Mouse (Mus musculus) neutrophil, adult 5-6 weeks (primary cell): ENCODE results near the gene Camsap2. TPM values are rescaled to one million over a fixed set of nuclear protein-coding genes. Genes with fewer than 3 reads are reported as not detected.

Experiments
- ATAC-seq: fragments of 151-379, 151-347 bp; 2 replicates; pipeline ENCODE4 v1.8.0; 2017; ENCODE audit warnings: mild to moderate bottlenecking, moderate TSS enrichment; ENCODE audit not compliant: insufficient number of reproducible peaks, poor library complexity, low FRiP score, severe bottlenecking; ENCODE audit errors: extremely low read depth
- total RNA-seq: library from RNA; stranded (forward); fragments of 200-1000 nt; gene quantifications from 2 replicates; pipeline ENCODE4 v1.2.3, GENCODE M21; 2017

Gene Camsap2
- 28.2 and 28.4 TPM in 2 replicates for total RNA-seq

DNA sequence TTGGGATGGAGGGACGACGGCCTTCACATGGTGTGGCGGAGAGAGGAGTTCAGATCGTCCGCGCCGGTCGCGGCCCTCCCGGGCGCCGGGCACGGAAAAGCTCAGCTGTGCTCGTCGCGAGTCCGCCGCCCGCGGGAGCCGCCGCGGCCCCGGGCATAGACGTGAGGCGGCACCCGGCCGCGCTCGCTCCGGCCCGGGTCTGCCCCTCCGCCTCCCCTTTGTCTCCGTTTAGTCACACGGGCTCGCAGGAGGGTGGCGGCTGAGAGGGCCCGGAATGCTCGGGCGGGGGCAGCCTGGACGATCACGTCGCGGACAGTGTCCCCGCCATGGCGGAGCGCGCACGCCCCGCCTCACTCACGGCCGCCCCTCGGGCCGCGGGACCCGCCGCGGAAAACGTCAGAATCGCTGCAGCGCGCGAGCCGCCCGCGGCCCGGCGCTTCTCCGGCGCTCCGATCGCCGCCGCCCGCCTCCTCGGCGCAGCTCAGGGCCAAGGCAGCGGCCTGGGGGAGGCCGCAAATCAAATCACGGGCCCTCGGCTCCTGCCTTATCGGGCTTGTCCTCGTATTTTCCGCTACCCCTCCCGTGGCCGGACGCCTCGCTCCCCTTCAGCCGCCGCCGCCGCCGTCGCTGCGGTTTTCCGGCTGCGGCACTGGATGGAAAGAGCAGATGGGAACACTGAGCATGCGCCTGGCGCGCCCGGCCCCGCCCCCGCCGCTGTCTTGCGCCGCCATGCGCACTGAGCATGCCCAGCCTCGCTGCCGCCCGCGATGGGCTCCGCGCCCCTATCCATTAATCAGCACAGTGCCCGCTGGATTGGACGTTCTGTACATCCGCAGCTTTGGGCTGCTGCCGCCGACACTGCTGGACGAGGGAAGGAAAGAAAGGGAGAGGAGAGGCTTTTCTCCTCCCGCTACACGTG, at the start of gene Camsap2:
Gene Camsap2 (minus strand): TSS at position 651 of the 919 bp plus-strand sequence.
- peak; percentile 65 for ATAC-seq

DNA sequence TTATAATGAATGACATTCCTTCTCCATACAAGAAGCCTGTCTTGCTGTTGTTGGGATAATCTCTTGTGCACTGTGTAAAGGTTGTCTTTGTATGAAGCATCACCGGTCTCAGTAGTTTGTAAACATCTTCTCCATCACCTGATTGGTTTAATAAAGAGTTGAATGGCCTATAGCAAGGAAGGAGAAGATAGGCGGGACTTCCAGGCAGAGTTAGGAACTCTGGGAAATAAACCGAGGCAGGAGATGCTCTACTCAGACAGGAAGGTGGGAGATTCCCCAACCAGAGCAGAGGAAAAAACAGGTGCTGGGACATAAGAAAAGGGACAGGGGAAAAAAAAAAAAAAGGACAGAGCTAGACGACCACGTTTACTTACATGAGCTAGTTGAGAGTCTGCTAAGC, 49.2 kb upstream of the Camsap2 start:
- no peak for ATAC-seq

DNA sequence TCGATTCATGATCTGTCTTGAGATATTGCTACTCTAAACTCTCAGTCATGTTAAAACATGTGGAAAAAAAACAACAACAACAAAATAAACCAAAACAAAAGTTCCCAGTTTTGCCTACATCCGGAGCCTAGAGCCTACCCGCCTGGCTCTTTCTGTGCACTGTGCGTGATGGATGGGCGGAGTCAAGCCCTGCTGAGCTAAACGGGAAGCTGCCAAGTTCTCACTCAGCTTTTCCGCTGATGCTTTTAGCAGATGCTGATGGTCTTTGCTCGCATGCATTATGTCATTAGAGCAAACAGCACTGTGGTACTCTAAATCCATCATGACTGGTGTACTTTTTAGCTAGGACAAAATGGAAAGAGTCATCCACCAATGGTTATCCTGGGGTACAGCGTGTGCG, 48.6 kb upstream of the Camsap2 start:
- no peak for ATAC-seq

DNA sequence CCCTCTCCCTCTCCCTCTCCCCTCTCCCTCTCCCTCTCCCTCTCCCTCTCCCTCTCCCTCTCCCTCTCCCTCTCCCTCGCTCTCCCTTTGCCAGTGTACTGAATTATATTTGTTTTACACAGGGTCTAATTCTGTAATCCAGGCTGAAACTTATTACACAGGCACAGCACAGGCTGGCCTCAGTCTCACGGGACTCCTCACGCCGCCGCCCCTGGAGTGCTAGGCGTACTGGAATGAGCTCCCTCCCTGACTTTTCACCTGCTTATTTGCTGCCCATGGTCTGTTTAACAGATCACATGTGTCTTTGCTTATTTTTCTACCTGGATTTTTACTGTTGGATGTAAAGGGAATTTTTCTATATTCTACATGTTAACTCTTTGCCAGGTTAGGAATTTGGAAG, 41.0 kb upstream of the Camsap2 start:
- ATAC-seq = no peak

- ATAC-seq = no peak
These were observed 35.7 kb upstream of the Camsap2 start for GRCm38 (mm10) chr1:136381583-136381982.

- no peak for ATAC-seq
These were observed 35.3 kb upstream of the Camsap2 start for GRCm38 (mm10) chr1:136381169-136381568.

DNA sequence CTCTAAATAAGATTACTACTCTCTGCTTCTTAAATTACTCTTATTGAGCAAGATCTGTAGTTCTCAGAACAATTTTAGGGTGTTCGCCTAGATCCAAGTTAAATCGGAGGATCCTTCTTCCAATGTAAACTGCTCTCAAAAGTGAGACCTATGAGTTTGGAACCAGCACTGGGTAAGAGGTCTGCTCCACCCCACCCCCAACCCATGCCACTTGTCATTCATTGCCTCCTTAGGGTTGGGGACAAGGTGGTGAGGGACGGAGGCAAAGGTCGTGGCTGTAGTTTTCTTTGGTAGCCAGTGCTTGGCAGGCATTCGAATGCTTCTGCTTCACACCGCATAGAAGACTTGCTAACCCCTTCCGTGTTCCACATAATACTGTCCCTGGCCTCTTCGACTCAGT, 34.7 kb upstream of the Camsap2 start:
- no peak for ATAC-seq

DNA sequence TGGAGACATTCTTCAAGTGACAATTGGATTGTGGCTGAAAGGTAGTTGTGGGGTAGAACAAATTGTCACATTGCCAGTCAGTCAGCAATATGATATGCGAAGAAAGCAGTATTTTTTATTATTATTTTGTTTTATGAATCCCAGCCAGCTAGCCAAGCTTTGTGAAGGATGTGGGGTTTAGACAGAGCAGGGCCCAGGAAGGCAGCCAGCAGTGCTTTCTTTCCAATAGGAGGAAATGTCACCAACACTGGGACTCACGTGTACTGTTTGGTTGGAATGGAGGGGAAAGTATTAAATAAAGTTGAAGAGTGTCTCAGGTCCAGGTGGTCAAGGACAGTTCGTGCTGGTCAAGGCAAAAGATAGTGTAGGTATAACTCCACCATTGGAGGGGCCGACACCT, 34.3 kb upstream of the Camsap2 start:
- ATAC-seq = no peak

DNA sequence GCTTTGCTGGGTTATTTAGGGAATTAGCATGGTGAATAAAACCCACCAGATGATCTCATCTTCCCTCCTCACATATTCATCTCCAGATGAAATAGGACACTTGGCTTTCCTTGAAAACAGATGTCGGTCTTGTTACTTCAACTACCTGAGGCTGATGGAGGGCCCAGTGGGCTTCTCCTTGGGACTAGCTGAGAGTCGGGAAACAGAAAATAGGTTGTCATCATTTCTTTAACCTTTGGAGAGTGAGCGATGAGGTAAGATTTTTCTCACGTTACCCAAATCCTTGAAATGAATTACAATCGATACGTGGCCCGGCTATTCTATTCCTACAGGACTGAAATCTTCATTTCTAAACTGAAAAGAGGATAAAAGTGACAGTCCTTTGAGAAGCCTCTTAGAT, 33.4 kb upstream of the Camsap2 start:
- ATAC-seq = no peak

DNA sequence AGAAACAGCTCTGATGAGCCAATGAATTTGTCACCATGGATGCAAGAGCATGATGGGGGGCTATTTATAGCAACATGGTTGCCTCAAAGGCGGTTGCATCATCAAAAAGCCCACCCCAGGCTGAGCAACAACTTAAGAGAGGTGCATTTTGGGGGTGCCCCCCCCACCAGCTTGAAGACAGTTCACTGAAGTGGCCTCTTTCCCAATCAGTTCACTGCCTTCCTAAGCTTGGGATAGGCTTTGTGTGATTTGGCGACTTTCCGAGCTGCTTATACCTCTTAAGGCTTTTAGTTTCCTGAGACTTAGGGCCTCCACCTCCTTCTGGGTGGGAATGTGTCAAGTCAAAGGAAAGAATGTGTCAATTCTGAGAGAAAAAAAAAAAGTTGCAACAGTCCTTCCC, 20.1 kb upstream of the Camsap2 start:
- ATAC-seq = no peak

DNA sequence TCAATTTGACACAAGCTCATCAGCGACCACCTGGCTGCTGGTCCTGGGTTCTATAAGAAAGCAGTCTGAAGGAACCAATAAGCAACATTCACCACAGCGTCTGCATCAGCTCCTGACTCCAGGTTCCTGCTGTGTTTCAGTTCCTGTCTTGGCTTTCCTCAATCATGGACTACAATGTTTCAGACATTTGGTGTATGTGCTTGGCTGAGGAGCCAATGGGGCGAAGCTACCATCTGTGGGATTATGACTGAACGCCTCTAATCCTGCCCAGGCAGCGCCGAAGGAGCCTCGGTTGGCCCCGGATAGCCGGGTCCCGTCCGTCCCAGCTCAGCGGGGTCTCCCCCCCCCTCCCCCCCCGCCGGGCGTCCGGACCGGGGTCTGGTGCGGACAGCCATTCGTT, 18.8 kb upstream of the Camsap2 start:
- no peak for ATAC-seq

DNA sequence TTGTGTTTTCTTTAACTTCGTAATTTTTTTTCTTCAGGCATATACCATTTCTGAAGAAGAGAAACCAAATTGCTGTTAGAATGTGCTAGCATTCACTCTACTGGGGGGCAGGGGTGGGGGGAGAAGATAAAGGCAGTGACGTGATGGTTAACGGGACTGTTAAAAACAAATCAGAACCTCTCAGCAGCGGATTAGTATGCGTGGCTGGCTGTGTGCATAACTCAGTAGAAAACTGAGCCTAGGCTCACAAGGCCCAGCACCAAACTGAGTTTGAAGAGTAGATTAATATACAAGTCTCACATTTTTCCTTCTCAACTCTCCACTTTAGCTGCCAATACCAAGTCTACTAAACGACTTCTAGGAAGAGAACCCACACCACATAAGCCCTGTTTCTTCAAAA, 17.1 kb upstream of the Camsap2 start:
- ATAC-seq = no peak

DNA sequence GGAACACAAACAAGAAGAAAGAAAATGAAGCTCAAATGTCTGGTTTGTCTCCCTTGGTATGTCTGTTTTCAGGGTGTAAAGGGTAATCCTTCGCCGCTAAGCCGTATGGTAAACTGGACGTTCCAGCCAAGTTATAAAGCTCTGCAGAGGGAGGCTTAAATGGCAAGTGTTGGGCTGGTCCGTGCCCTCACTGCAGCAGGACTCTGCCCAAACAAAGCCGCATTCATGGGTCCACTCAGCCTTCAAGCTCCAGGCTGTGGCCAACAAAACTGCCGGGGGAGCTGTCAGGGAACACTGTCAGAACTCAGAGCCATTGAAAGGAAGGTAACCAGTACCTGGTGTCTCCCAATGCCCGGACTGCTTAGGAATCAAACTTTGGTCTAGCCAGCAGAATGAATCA, 16.7 kb upstream of the Camsap2 start:
- ATAC-seq = 0 out of 2 replicates have a peak, but pooled peaks have one; percentile 6

GRCm38 (mm10) chr1:136361373-136361772, 15.5 kb upstream of the Camsap2 start:
- ATAC-seq = no peak

DNA sequence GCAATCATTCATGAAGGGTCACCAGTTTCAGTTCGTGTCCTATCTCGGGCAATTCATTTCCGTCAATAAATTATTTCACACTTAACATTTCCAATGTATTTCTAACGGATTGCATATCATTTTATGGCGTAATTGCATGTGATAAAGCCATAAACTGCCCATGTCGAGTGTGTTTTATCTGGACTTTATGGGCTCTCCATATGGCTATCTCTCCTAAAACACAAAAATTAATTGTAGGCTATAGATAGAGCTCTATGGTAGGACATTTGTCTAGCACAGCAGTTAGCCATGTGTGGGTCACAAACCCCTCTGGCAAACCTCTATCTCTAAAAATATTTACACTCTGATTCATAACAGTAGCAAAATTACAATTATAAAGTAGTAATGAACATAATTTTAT, 15.0 kb upstream of the Camsap2 start:
- no peak for ATAC-seq

- ATAC-seq = no peak
These were observed 13.0 kb upstream of the Camsap2 start for GRCm38 (mm10) chr1:136358841-136359360.

- ATAC-seq = no peak
These were observed 9.7 kb upstream of the Camsap2 start for GRCm38 (mm10) chr1:136355651-136356050.

- no peak for ATAC-seq
These were observed 4.8 kb upstream of the Camsap2 start for GRCm38 (mm10) chr1:136350699-136351200.

- ATAC-seq = no peak
These were observed 2.2 kb upstream of the Camsap2 start for GRCm38 (mm10) chr1:136348137-136348536.

- ATAC-seq = no peak
These were observed 1.2 kb upstream of the Camsap2 start for GRCm38 (mm10) chr1:136347140-136347539.
